18 mouse cellular contexts compared by ENCODE assay signal in genomic region chr4:67011682-67012081, GRCm38 (mm10).
"Had no signal": no experiment of that assay in that cellular context is flagged by ENCODE, and none has a peak within 500 bp of the region (broad histone marks: within the 10 kb centered on the region; RNA-seq: fewer than 3 reads in every experiment).

No protein-coding gene starts in this region.

- H3K9ac ChIP-seq: kidney, embryonic 15.5 days; liver, embryonic 13.5 days; neural tube, embryonic 12.5 days had no signal

- H3K4me1 ChIP-seq: kidney, embryonic 15.5 days; liver, embryonic 13.5 days; neural tube, embryonic 12.5 days had no signal

- H3K27ac ChIP-seq: kidney, embryonic 15.5 days; left cerebral cortex, adult 2 months; liver, embryonic 13.5 days; neural tube, embryonic 12.5 days; stomach, postnatal 0 days had no signal

- H3K4me2 ChIP-seq: kidney, embryonic 15.5 days; liver, embryonic 13.5 days; neural tube, embryonic 12.5 days had no signal

- H3K36me3 ChIP-seq: kidney, embryonic 15.5 days; liver, embryonic 13.5 days; neural tube, embryonic 12.5 days had no signal

- DNase-seq: kidney, adult 8-10 months; kidney, postnatal 10 days; kidney, postnatal 36 days; layer of hippocampus, postnatal 36 days; liver, embryonic 13.5 days; lung, adult 2 months; lung, postnatal 14 days; lung, postnatal 4 days; right cerebral cortex, adult 18-20 months; right cerebral cortex, postnatal 14 days; right cerebral cortex, postnatal 4 days; thymus, adult 2 months; thymus, postnatal 14 days; thymus, postnatal 4 days had no signal

- H3K4me3 ChIP-seq: kidney, embryonic 15.5 days; left cerebral cortex, adult 2 months; liver, embryonic 13.5 days; neural tube, embryonic 12.5 days had no signal

- H3K27me3 ChIP-seq: kidney, embryonic 15.5 days; liver, embryonic 13.5 days; neural tube, embryonic 12.5 days had no signal

- H3K9me3 ChIP-seq: kidney, embryonic 15.5 days; liver, embryonic 13.5 days; neural tube, embryonic 12.5 days had no signal
